Mouse (Mus musculus): ENCODE measurements around the gene Rpl36.
A peak's percentile ranks its signal among the peaks of the same experiment; 100 is the strongest.

Rpl36 gene

DNA sequence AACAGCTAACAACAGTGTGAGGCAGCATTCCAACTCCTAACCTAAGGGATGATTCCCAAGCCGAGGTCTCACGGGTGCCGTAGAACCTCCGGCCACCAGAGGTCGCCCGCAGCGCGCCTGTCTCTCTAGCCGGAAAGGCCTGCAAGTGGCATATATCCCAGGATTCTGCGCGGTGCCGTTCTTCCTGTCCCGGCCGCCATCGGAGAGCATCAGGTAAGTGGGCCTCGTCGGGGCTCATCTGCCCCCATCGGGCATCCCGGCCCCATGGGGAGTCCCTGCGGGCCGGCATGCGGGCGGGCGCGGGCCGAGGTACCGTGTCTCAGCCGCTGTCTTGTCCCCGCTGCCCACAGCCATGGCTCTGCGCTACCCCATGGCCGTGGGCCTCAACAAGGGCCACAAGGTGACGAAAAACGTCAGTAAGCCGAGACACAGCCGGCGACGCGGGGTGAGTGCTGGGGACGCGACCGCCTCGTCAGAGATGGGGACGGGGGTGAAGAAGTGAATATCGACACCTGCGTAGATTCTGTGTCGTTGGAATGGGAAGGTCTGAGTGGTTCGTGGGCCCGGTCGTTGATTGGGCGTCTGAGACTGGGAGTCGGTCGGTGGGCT is at the start of gene Rpl36:
Gene Rpl36, plus strand, starts transcription at position 181 of the 609 bp plus-strand sequence.
- peak; percentile 94 for DNase-seq (ENCODE audit: low read depth)

DNA sequence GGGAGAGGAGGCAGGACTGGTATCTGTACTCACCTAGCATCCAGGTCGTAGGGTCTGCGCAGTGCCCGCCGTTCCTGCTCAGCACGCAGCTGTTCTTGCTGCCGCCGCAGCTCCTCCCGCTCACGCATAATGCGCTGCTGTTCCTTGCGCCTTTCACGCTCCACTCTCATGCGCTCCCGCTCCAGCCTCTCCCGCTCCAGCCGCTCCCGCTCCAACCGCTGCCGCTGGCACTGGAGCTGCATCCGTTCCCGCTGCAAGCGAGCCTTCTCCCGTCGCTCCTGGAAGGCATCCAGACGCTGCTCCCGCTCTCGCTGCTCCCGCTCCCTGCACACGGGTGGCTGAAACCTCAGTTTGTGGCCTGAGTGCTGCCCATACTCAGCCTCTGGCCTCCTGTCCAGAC is 46.9 kb upstream of the Rpl36 start:
- DNase-seq (ENCODE audit: low read depth), result no peak

DNA sequence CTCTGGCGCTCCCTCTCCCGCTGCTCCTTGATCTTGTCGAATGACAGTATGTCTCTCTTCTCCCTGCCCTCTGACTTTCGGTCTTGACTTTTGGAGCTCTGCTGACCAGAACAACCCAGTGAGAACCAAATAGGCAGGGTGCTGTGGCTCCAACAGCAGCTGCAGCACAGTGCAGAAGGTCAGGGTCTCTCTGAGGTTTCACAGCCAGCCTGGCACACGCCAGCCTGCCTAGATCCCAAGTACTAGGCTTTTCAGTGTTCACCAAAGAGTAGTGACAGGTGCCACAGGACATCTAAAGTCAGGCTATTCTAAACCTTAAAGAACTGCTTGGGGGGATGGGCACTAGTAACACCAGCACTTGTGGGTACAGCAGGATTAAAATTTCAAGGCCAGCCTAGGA is 46.3 kb upstream of the Rpl36 start:
- DNase-seq (ENCODE audit: low read depth), result no peak

DNA sequence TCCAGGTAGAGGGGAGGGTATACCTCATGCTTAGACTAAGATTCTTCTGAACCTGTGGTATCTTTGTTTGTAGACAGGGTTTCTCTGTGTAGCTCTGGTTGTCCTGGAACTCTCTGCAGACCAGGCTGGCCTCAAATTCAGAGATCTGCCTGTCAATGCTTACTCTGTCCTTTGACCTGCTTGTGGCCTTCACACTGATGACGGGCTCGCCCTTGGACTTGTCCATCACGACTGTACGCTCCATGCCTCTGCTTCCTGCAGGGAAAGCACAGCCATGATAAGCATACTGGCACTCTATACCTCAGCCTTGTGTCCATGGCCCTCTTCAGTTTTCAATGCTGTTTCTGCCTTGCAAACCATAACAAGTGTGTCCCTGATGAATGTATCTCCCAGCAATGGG is 45.8 kb upstream of the Rpl36 start:
- DNase-seq (ENCODE audit: low read depth), result no peak

DNA sequence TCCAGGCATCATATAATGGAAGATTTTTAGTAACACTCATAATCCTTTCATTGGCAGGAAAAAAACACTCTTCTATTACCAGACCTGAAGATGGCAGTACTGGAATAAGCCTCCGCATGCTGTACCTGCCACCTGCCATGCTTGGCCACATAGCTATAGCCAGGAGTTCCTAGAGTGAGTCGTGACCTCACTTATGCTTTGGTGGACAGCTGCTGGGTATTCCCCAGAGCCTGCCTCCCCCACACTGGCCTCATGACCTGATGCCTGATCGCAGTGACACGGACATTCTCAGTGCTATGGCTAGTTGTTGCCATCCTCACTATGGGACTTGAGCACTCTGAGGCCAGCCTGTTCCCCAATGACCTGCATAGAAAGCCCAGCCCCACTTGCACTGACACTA is 42.9 kb upstream of the Rpl36 start:
- no peak for DNase-seq (ENCODE audit: low read depth)

- DNase-seq (ENCODE audit: low read depth), result no peak
These were observed 41.1 kb upstream of the Rpl36 start for GRCm38 (mm10) chr17:56572154-56572553.

GRCm38 (mm10) chr17:56572939-56573338 is 40.3 kb upstream of the Rpl36 start:
- no peak for DNase-seq (ENCODE audit: low read depth)

GRCm38 (mm10) chr17:56583071-56583470 is 30.1 kb upstream of the Rpl36 start:
- no peak for DNase-seq (ENCODE audit: low read depth)

GRCm38 (mm10) chr17:56583611-56584256 is 29.5 kb upstream of the Rpl36 start:
- peak; percentile 54 for DNase-seq (ENCODE audit: low read depth)

DNA sequence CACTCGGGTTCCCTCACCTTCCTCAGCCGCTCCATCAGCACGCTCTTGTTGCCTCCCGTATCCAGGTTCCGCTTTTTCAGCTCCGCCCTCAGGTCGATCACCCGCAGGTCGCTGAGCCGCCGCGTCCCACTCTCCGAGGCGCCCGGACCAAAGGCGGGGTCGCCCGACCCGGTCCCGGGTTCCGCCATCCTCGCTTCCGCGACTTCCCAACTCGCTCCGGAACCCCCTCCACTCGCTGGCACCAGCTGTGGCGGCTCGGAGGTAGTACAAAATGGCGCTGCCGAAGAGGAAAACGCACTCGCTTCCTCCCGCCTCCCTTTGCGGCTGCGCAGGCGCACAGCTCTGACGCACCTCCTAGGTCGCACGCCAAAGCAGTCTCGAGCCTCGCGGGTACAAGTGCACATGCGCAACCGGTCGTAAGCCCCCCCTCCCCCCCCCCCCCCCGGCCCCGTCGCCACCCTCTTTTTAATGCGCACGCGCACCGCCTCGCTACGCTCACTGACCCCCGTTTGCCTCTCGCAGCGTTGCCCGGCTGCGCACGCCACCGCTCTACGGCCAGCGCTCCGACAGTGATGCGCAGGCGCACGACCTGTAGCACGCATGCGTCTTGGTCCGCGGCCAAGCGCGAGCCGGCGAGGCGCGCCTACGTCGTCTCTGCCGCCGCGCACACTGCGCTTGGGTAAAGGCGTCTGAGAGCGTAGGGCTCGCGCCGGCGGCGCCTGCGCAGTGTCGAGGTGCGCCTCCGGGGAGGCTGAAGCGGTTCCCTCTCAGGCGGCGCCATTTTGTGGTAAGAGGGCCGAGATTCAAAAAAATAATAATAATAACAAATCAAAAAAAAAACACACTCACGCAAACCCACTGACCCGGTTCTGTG is 28.7 kb upstream of the Rpl36 start, which contains the start of the genes Safb2 and Safb:
Gene Safb2, minus strand, starts transcription at position 329 of the 874 bp plus-strand sequence.
Gene Safb, plus strand, starts transcription at position 569 of the 874 bp plus-strand sequence.
- DNase-seq (ENCODE audit: low read depth), result peak; percentile 98

- DNase-seq (ENCODE audit: low read depth), result peak; percentile 74
These were observed 27.9 kb upstream of the Rpl36 start for GRCm38 (mm10) chr17:56585171-56585821.

GRCm38 (mm10) chr17:56587773-56588172 is 25.4 kb upstream of the Rpl36 start:
- DNase-seq (ENCODE audit: low read depth), result no peak

- DNase-seq (ENCODE audit: low read depth), result no peak
These were observed 24.3 kb upstream of the Rpl36 start for GRCm38 (mm10) chr17:56588921-56589320.

- no peak for DNase-seq (ENCODE audit: low read depth)
These were observed 20.7 kb upstream of the Rpl36 start for GRCm38 (mm10) chr17:56592553-56592952.

- no peak for DNase-seq (ENCODE audit: low read depth)
These were observed 19.5 kb upstream of the Rpl36 start for GRCm38 (mm10) chr17:56593527-56594271.

- no peak for DNase-seq (ENCODE audit: low read depth)
These were observed 9.8 kb upstream of the Rpl36 start for GRCm38 (mm10) chr17:56603186-56604069.

DNA sequence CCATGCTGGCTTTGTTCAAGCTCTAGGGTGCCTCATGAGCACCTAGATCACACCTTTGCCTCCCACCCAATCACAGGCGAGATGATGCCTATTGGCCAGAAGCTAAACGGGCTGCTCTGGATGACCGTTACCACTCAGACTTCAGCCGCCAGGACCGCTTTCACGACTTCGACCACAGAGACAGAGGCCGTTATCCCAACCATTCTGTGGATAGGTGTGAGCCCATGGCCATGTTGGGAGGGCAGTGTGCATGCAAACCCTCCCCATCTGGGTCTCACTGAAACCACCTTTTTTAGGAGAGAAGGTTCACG is 9.2 kb upstream of the Rpl36 start:
- no peak for DNase-seq (ENCODE audit: low read depth)

DNA sequence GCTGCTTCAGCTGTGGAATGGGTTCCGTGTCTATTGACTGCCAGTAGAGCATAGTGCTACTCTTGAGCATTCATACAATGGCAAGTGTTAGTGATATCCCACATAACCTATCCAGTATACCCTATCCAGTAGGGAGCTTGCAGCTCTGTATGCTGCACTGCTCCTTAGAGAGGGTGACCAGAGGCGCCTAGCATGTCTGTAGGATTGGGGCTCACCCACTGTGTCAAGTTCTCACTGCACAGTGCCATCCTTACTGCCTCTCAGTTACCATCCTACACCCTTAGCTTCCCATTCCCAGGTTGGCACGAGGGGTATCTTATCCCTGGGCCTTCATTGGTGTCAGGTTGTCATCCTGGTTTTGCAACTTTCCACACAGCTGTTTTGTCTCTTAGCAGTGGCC is 8.8 kb upstream of the Rpl36 start:
- no peak for DNase-seq (ENCODE audit: low read depth)

- DNase-seq (ENCODE audit: low read depth), result no peak
These were observed 7.8 kb upstream of the Rpl36 start for GRCm38 (mm10) chr17:56605431-56605830.

DNA sequence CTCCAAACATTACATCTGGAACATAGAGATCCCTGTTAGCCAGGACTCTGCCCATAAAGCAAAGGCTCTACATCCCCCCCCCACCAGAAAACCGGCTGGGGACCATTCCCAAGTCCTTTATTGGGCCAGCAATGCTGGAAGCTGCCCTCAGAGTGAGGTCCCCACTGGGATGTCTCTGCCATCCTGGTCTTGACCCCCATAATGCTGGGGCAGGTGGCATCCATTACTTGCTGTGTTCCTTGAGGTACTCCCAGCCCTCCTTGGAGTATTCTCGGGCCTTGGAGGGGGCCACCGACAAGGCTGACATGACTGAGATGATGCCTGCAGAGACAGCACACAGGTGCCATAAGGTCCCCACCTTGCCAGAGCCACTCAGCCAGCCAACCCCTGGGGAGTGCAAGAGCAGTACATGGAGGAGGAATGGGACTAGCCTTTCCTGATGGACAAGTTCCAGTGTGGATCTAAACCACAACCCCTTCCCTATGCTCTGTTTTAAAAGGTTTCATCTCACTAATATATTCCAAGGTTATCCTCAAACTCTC is 5.6 kb upstream of the Rpl36 start:
- DNase-seq (ENCODE audit: low read depth), result no peak

Data from induced T-regulatory cell, adult 2 months (primary cell).